Mouse (Mus musculus): ENCODE data around the gene Ralb.

DNA sequence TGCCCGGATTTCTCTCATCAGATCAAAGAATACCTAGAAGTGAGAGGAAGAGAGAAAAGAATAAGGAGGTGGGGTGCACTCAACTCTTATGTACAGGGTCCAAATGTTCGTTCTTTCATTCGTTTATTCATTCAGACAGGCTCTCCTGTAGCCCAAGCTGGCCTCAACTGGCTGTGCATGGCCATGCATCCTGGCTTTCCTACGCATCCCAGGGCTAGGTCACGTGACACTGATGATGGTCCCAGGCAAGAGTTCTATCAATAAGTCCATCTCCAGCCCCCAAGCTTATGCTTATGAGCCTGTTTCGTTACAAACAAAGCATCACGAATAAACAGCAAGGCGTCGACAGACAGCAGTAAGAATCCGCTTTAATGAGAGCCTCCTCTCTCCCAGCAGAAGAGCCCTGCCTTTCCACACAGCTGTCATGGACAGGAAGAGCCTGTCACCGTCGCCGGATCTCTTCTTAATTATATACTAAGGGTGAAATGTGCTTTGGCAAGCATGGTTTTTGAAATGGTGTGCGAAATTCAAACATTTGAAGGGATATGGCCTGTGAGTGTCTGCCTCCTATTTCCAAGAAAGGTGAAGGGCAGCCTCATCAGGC is 32.7 kb downstream of the Ralb start:
- TF ChIP-seq CTCF (IDR thresholded peaks at IDR 0.05) (no peak), EP300 (IDR thresholded peaks at IDR 0.05) (peak; percentile 50; the same call in 1 of the 2 replicates)
